Mouse (Mus musculus): Measurements from ENCODE around the gene Ncoa1.

- peak; percentile 68 for TF ChIP-seq CTCF (IDR thresholded peaks at IDR 0.05; ENCODE audit: low read depth, low read length)
- TF ChIP-seq TAL1 (conservative IDR thresholded peaks at IDR 0.05; ENCODE audit: low read depth, low read length) = no peak
- TF ChIP-seq GATA1 (IDR thresholded peaks at IDR 0.05; ENCODE audit: borderline replicate concordance, low read length) = no peak
- TF ChIP-seq GATA2 (IDR thresholded peaks at IDR 0.05; ENCODE audit: borderline replicate concordance, low read depth, low read length) = no peak
- TF ChIP-seq POLR2AphosphoS5 (IDR thresholded peaks at IDR 0.05; ENCODE audit: insufficient replicate concordance, low read depth, low read length) = no peak
Measured at GRCm38 (mm10) chr12:4208405-4209133, 268.4 kb downstream of the Ncoa1 start.

Data from G1E (cell line).